Mouse (Mus musculus): Measurements from ENCODE around the gene Lyrm1.

Gene Lyrm1

GRCm38 (mm10) chr7:119895639-119896512 lies at the start of gene Lyrm1, which contains the start of gene Dcun1d3:
Gene Lyrm1, plus strand, starts transcription at chr7:119895861.
Gene Dcun1d3, minus strand, starts transcription at chr7:119896298.
- DNase-seq (ENCODE audit: low spot score), result peak; percentile 99

DNA sequence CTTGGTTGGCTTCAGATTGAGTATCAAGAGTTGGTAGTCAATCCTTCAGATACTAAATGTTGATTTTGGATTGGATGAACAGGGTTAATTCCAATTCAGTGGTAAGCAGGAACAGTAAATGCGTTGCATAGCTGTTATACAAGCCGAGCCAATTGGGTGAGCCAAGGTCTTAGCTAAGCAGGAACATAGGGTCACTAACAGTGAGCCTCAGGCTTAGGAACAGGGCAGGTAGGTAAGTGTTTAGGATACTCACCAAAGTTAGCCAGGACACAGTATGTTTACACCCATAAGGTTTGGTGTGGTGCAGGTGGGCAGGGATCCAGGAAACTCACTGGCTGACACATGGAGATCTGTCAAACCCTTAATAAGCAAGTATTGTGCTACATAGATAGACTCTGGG lies 48.3 kb upstream of the Lyrm1 start:
- no peak for DNase-seq (ENCODE audit: low spot score)

- DNase-seq (ENCODE audit: low spot score), result peak; percentile 80
Observed at GRCm38 (mm10) chr7:119849096-119849495, 46.6 kb upstream of the Lyrm1 start.

DNA sequence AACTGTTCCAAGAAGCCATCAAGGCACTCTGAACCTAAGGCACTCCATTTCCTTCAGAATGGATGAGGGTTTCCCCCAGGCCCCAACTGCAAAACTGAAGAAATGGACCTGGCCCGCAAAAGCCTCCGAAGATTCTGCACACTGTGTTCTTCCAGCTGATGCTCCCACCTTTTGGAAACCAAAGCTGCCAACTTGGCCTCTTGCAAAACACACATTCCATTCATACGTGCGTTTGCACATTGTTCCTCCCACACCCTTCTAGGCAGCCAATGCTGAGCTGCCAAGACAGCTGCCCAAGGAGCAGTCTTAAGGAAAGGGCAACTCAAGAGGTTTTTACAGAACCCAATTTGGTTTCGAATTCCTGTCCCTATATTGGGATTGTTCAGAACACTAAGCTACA lies 44.9 kb upstream of the Lyrm1 start:
- DNase-seq (ENCODE audit: low spot score), result no peak

DNA sequence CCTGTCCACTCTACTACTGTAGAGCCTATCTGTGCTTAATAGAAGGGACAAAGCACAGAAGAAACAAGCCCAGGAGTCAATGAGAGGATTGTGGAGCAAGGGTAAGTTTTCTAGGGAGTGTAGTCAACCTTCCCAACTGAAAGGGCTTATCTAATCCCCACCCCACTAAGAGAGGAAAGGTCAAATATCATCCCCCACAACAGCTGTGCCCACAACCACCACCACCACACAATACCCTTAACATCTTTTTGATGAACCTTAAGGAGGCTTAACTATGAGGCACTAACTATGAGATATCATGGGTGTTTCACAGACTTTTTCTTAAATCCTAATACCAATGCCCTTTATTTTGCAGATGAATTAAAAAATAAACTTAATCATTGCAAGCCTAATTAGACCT lies 43.2 kb upstream of the Lyrm1 start:
- DNase-seq (ENCODE audit: low spot score), result no peak

GRCm38 (mm10) chr7:119853186-119853585 lies 42.5 kb upstream of the Lyrm1 start:
- DNase-seq (ENCODE audit: low spot score), result no peak

- no peak for DNase-seq (ENCODE audit: low spot score)
Observed at GRCm38 (mm10) chr7:119854362-119854761, 41.3 kb upstream of the Lyrm1 start.

DNA sequence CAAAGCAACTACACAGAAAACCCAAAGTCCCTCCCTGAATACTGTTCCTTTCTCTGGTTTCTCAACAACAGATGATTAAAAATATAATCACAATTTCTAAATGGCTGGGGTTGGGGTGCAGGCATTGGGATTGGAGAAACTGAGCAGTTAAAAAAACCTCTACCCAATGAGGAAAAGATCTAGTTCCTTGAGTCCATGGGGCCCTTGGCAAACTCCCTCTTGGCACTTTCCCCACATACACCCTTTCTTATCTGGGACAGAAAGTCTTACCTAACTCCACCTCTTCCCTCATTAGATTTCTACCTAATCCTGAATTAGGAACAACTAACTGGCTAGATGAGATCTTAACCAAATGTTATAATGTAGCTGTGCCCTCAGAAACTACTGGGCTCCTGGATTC lies 40.6 kb upstream of the Lyrm1 start:
- DNase-seq (ENCODE audit: low spot score), result no peak

- no peak for DNase-seq (ENCODE audit: low spot score)
Observed at GRCm38 (mm10) chr7:119859476-119859875, 36.2 kb upstream of the Lyrm1 start.

DNA sequence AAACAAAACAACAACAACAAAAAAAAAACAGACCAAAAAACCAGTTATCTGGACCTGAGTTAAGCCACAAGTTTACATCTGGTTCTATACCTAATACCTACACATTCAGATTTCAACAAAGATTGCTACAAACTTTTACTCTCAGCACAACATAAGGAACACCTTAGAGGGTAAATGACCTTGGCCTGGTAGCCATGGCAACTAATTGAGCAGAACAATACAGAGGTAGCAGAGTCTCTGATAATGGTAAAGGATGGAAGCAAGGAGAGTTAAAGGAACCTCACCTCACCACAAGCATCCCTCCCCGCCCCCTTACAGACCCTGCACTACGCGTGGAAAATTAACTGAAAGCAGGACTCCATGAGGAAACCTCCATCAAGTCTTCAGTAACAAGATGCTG lies 35.5 kb upstream of the Lyrm1 start:
- peak; percentile 4 for DNase-seq (ENCODE audit: low spot score)

GRCm38 (mm10) chr7:119860554-119860953 lies 35.1 kb upstream of the Lyrm1 start:
- no peak for DNase-seq (ENCODE audit: low spot score)

GRCm38 (mm10) chr7:119860971-119861334 lies 34.7 kb upstream of the Lyrm1 start:
- no peak for DNase-seq (ENCODE audit: low spot score)

DNA sequence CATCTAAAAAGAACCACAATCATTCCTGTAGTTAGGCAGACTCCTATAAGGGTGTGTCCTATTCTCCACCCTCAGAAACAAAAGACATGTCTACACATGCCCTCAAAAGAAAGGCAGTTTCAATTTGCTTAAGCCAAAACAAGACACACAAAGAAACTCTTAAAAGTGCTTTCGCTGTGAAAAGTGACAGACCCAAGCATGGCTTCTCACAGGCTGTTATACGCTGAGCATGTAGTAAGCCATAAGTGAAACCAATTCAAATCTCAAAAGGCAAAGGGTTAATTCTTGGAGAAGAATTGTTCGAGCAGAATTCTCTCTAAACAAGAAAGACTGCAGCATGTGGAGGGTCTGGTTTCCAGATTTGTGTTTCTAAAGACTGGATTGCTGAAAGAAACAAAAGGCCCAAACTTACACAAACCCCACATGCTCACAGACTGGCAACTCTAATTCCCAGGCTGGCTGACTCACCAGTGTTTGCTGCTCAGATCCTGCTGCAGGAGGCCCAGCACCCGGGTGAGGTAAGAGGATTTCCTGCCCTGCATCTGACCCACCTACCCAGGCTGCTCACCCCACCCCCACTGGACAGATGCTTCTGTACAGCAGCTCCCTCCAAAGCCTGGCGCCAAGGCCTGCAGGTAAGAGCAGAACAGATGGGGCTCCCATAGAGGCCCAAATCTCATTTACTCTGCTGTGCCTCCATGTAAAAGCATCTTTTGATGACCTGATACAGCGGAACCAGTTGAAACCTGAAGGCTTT lies 34.1 kb upstream of the Lyrm1 start:
- peak; percentile 76 for DNase-seq (ENCODE audit: low spot score)

DNA sequence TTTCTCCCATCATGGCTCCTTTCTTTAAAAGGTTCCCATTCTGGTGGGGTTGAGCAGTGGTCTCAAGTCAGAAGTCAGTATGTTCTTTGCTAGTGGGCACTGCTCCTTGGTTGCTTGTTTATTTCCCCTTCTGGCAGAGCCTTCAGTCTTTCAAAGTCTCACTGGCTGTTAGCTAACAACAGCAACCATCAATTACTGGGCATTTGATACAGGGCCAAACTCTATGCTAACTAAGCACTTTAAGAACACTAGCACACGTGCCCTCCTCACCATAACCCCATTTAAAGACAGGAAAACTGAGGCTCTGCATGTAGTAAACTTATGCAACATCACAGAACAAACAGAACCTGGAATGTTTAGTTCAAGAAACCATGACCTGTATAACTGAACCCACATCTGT lies 33.5 kb upstream of the Lyrm1 start:
- no peak for DNase-seq (ENCODE audit: low spot score)

DNA sequence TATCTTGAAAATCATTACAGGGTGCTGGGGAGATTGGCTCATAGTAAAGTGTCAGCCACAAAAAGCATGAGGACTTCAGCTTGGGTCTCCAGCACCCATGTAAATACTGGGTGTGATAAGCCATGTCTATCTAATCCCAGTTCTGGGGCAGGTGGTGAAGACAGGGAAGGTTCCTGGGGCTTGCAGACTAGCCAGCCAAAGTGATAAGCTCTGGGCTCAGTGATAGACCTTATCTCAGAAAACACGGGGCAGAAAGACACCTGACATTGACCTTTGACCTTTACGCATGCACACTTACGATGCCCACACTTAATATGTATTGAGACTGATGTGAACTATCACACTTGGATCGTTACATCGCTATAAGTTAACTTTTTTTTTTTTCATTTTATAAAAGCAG lies 31.2 kb upstream of the Lyrm1 start:
- DNase-seq (ENCODE audit: low spot score), result no peak

DNA sequence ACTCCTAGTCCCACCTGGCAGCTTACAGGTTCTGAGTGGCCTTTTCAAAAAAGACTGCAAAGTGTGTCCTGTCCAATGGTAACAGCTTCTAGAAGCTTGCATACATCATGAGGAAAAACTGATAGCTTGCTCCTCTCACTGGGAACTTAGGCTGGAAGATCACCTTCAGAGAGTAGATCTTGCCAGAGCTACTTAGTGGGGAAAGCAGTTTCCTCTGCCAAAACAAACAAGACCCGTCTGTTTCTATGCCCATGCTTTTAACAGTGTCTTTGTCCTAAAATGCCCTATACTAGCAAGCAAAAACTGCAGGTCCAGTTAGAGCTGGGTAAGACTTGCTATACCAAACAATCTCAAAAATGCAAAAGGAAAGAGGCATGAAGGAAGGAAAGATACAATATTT lies 29.5 kb upstream of the Lyrm1 start:
- DNase-seq (ENCODE audit: low spot score), result no peak

- DNase-seq (ENCODE audit: low spot score), result no peak
Observed at GRCm38 (mm10) chr7:119872204-119872603, 23.5 kb upstream of the Lyrm1 start.

- no peak for DNase-seq (ENCODE audit: low spot score)
Observed at GRCm38 (mm10) chr7:119873050-119873449, 22.6 kb upstream of the Lyrm1 start.

GRCm38 (mm10) chr7:119875776-119876440 lies 19.8 kb upstream of the Lyrm1 start:
- no peak for DNase-seq (ENCODE audit: low spot score)

DNA sequence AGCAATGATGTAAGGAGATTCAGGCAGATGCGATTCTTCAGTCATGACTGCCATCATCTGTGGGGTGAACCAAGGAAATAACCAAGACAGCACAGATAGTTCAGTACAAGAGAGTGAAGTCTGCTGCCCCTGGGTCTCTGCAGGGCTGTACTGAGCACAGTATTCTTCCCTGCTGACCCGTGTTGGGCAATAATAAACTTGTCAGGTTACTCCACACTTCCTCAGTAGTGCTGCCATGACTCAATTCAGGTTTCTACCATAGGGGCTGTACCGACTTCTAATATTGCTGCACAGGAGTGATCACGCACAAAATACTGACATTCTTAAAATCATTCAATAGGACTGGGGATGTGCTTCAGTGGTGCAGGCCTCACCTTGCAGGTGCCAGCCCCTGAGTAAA lies 16.5 kb upstream of the Lyrm1 start:
- no peak for DNase-seq (ENCODE audit: low spot score)

DNA sequence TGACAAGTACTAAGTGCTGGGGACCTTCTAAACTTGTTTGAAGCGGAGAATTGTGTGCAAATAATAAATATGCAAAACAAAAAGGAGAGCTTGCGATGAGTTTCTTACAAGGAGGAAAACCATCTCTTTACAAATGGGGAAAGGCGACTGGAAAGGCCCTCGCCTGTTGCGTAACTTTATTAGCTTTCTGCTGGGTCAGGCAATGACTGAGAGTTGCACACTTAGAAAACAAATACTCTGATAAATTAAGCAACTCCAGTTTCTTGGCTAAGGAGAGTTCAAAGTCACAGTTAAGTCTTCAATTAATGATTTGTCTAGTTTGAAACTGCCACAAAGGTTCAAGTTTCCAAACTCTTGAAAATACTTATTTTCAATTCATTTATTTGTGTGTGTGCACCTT lies 15.3 kb upstream of the Lyrm1 start:
- DNase-seq (ENCODE audit: low spot score), result no peak

GRCm38 (mm10) chr7:119881229-119881628 lies 14.4 kb upstream of the Lyrm1 start:
- no peak for DNase-seq (ENCODE audit: low spot score)

DNA sequence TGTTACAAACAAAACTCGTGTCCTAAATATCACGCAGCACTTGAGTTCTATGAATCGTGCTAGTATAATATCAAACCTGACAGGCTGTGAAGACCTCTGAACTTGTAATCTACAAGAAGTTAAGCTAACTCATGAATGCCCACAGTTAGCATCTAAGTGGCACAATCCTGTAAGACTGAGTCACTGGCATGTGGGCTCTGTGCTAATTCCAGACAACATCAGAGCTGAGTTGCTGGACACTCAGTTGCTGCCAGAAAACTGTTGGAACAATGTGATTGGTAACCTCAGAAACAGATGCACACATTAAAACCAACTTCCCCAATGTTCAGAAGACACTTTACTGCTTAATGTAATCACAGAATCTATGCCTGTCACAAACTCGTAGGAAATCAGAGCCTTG lies 7.8 kb upstream of the Lyrm1 start:
- no peak for DNase-seq (ENCODE audit: low spot score)

All from embryo, embryonic 10.5 days (tissue).